ENCODE assay signal across 33 mouse cellular contexts in genomic region chr13:32317354-32317753, GRCm38 (mm10).
"Had no signal": no experiment of that assay in that cellular context is flagged by ENCODE, and none has a peak within 500 bp of the region (broad histone marks: within the 10 kb centered on the region; RNA-seq: fewer than 3 reads in every experiment).

No protein-coding gene starts in this region.

- DNase-seq: heart, adult 2 months; heart, postnatal 10 days; heart, postnatal 14 days; heart, postnatal 36 days; heart, postnatal 4 days; kidney, adult 11 months; kidney, adult 18-20 months; kidney, adult 2 months; kidney, adult 8-10 months; kidney, adult 9 months; kidney, postnatal 10 days; kidney, postnatal 14 days; kidney, postnatal 25 days; kidney, postnatal 36 days; layer of hippocampus, adult 9-11 months; layer of hippocampus, postnatal 36 days had no signal

- H3K4me1 ChIP-seq: heart, embryonic 10.5 days; heart, embryonic 12.5 days; heart, embryonic 13.5 days; heart, embryonic 15.5 days; hindbrain, embryonic 12.5 days; hindbrain, embryonic 13.5 days; hindbrain, embryonic 15.5 days; kidney, embryonic 15.5 days had no signal

- H3K36me3 ChIP-seq: heart, embryonic 10.5 days; heart, embryonic 12.5 days; heart, embryonic 13.5 days; heart, embryonic 15.5 days; hindbrain, embryonic 10.5 days; hindbrain, embryonic 12.5 days; hindbrain, embryonic 13.5 days; hindbrain, embryonic 15.5 days; kidney, embryonic 15.5 days had no signal

- H3K9ac ChIP-seq: heart, embryonic 12.5 days; heart, embryonic 13.5 days; heart, embryonic 15.5 days; hindbrain, embryonic 12.5 days; hindbrain, embryonic 13.5 days; hindbrain, embryonic 14.5 days; hindbrain, embryonic 15.5 days; kidney, embryonic 15.5 days had no signal

- H3K9me3 ChIP-seq: heart, embryonic 10.5 days; heart, embryonic 12.5 days; heart, embryonic 13.5 days; heart, embryonic 15.5 days; hindbrain, embryonic 10.5 days; hindbrain, embryonic 12.5 days; hindbrain, embryonic 13.5 days; hindbrain, embryonic 15.5 days; kidney, embryonic 15.5 days had no signal

- H3K4me2 ChIP-seq: heart, embryonic 11.5 days; heart, embryonic 12.5 days; heart, embryonic 13.5 days; heart, embryonic 15.5 days; hindbrain, embryonic 12.5 days; hindbrain, embryonic 13.5 days; hindbrain, embryonic 14.5 days; hindbrain, embryonic 15.5 days; kidney, embryonic 15.5 days had no signal

- ATAC-seq: hindbrain, embryonic 16.5 days; hindbrain, postnatal 0 days; inflammation-experienced regulatory T-cells, adult 6 months had no signal

- H3K27ac ChIP-seq: heart, adult 2 months; heart, embryonic 10.5 days; heart, embryonic 13.5 days; heart, embryonic 15.5 days; hindbrain, embryonic 10.5 days; hindbrain, embryonic 12.5 days; hindbrain, embryonic 13.5 days; hindbrain, embryonic 14.5 days; hindbrain, embryonic 15.5 days; hindbrain, postnatal 0 days; kidney, embryonic 15.5 days; kidney, postnatal 0 days; layer of hippocampus, adult 2 months; left cerebral cortex, adult 2 months had no signal

- H3K27me3 ChIP-seq: heart, embryonic 12.5 days; heart, embryonic 13.5 days; heart, embryonic 15.5 days; hindbrain, embryonic 12.5 days; hindbrain, embryonic 13.5 days; hindbrain, embryonic 15.5 days; kidney, embryonic 15.5 days had no signal

- H3K4me3 ChIP-seq: heart, adult 2 months; heart, embryonic 10.5 days; heart, embryonic 12.5 days; heart, embryonic 13.5 days; heart, embryonic 15.5 days; hindbrain, embryonic 10.5 days; hindbrain, embryonic 12.5 days; hindbrain, embryonic 13.5 days; hindbrain, embryonic 15.5 days; kidney, embryonic 15.5 days; layer of hippocampus, adult 2 months; left cerebral cortex, adult 2 months had no signal
